Mouse (Mus musculus): ENCODE measurements around the gene Krtap9-3.
"Not testable (repeated sequence)": the region's sequence is repeated elsewhere in the genome, so short reads cannot be mapped to it uniquely, and the experiment has no call there.

GRCm38 (mm10) chr11:99643635-99644139, 45.8 kb upstream of the Krtap9-3 start, which contains the start of gene Krtap4-7:
- TF ChIP-seq POLR2A (IDR thresholded peaks at IDR 0.05; ENCODE audit: low read depth, low read length); CTCF (IDR thresholded peaks at IDR 0.05; ENCODE audit: borderline replicate concordance, insufficient read depth, low read length): not testable (repeated sequence)
